Mouse (Mus musculus): ENCODE data around the gene Plod1.

The Plod1 gene

GRCm38 (mm10) chr4:147896411-147896810 lies 40.2 kb downstream of the Plod1 start:
- Histone ChIP-seq H3K9me3 (ENCODE audit: low read length) (peaks cover 24% of the 10 kb centered on the region), H3K4me3 (replicated peaks; ENCODE audit: low read length) (no peak overlapping the region), H3K4me1 (replicated peaks; ENCODE audit: low read depth, low read length) (no peaks in the 10 kb centered on the region), H3K27me3 (ENCODE audit: insufficient read depth, low read length) (no peaks in the 10 kb centered on the region), H3K36me3 (ENCODE audit: insufficient read depth, low read length) (peaks cover 72% of the 10 kb centered on the region)
- TF ChIP-seq NANOG (IDR thresholded peaks at IDR 0.05; ENCODE audit: borderline replicate concordance, low read length) (no peak), POU5F1 (IDR thresholded peaks at IDR 0.05; ENCODE audit: borderline replicate concordance, low read length) (no peak), CTCF (conservative IDR thresholded peaks at IDR 0.05; ENCODE audit: low read length) (no peak)

- Histone ChIP-seq H3K4me1 (replicated peaks; ENCODE audit: low read depth, low read length) (no peaks in the 10 kb centered on the region), H3K4me3 (replicated peaks; ENCODE audit: low read length) (no peak overlapping the region), H3K36me3 (ENCODE audit: insufficient read depth, low read length) (peaks cover 73% of the 10 kb centered on the region), H3K27me3 (ENCODE audit: insufficient read depth, low read length) (no peaks in the 10 kb centered on the region), H3K9me3 (ENCODE audit: low read length) (peaks cover 24% of the 10 kb centered on the region)
- no peak for TF ChIP-seq CTCF (conservative IDR thresholded peaks at IDR 0.05; ENCODE audit: low read length)
- no peak for TF ChIP-seq POU5F1 (IDR thresholded peaks at IDR 0.05; ENCODE audit: borderline replicate concordance, low read length)
- TF ChIP-seq NANOG (IDR thresholded peaks at IDR 0.05; ENCODE audit: borderline replicate concordance, low read length): no peak
Measured at GRCm38 (mm10) chr4:147895815-147896330, 40.7 kb downstream of the Plod1 start.

- no peaks in the 10 kb centered on the region for H3K9me3 ChIP-seq (ENCODE audit: low read length)
- no peak for TF ChIP-seq POU5F1 (IDR thresholded peaks at IDR 0.05; ENCODE audit: borderline replicate concordance, low read length)
- no peak for TF ChIP-seq NANOG (IDR thresholded peaks at IDR 0.05; ENCODE audit: borderline replicate concordance, low read length)
- no peak for TF ChIP-seq CTCF (conservative IDR thresholded peaks at IDR 0.05; ENCODE audit: low read length)
- H3K36me3 ChIP-seq (ENCODE audit: insufficient read depth, low read length): peaks cover 65% of the 10 kb centered on the region
- H3K27me3 ChIP-seq (ENCODE audit: insufficient read depth, low read length): no peaks in the 10 kb centered on the region
- H3K4me3 ChIP-seq (replicated peaks; ENCODE audit: low read length): no peak overlapping the region
- H3K4me1 ChIP-seq (replicated peaks; ENCODE audit: low read depth, low read length): peaks cover 15% of the 10 kb centered on the region
Measured at GRCm38 (mm10) chr4:147890341-147890740, 46.2 kb downstream of the Plod1 start.

GRCm38 (mm10) chr4:147888237-147888636 lies 48.3 kb downstream of the Plod1 start:
- no peaks in the 10 kb centered on the region for H3K9me3 ChIP-seq (ENCODE audit: low read length)
- peaks cover 75% of the 10 kb centered on the region for H3K36me3 ChIP-seq (ENCODE audit: insufficient read depth, low read length)
- H3K27me3 ChIP-seq (ENCODE audit: insufficient read depth, low read length): no peaks in the 10 kb centered on the region
- no peak overlapping the region for H3K4me3 ChIP-seq (replicated peaks; ENCODE audit: low read length)
- TF ChIP-seq POU5F1 (IDR thresholded peaks at IDR 0.05; ENCODE audit: borderline replicate concordance, low read length) (no peak), CTCF (conservative IDR thresholded peaks at IDR 0.05; ENCODE audit: low read length) (no peak)
- peaks cover 15% of the 10 kb centered on the region for H3K4me1 ChIP-seq (replicated peaks; ENCODE audit: low read depth, low read length)

GRCm38 (mm10) chr4:147887277-147887676 lies 49.3 kb downstream of the Plod1 start:
- H3K36me3 ChIP-seq (ENCODE audit: insufficient read depth, low read length): peaks cover 84% of the 10 kb centered on the region
- no peak overlapping the region for H3K4me3 ChIP-seq (replicated peaks; ENCODE audit: low read length)
- no peaks in the 10 kb centered on the region for H3K9me3 ChIP-seq (ENCODE audit: low read length)
- H3K27me3 ChIP-seq (ENCODE audit: insufficient read depth, low read length): no peaks in the 10 kb centered on the region
- H3K4me1 ChIP-seq (replicated peaks; ENCODE audit: low read depth, low read length): peaks cover 15% of the 10 kb centered on the region
- TF ChIP-seq NANOG (IDR thresholded peaks at IDR 0.05; ENCODE audit: borderline replicate concordance, low read length) (no peak), POU5F1 (IDR thresholded peaks at IDR 0.05; ENCODE audit: borderline replicate concordance, low read length) (no peak), CTCF (conservative IDR thresholded peaks at IDR 0.05; ENCODE audit: low read length) (no peak)

- TF ChIP-seq NANOG (IDR thresholded peaks at IDR 0.05; ENCODE audit: borderline replicate concordance, low read length): no peak
- TF ChIP-seq CTCF (conservative IDR thresholded peaks at IDR 0.05; ENCODE audit: low read length): no peak
- no peak for TF ChIP-seq POU5F1 (IDR thresholded peaks at IDR 0.05; ENCODE audit: borderline replicate concordance, low read length)
Measured at GRCm38 (mm10) chr4:147886158-147886557, 50.4 kb downstream of the Plod1 start.

GRCm38 (mm10) chr4:147884138-147884537 lies 52.4 kb downstream of the Plod1 start:
- TF ChIP-seq CTCF (conservative IDR thresholded peaks at IDR 0.05; ENCODE audit: low read length) (no peak), POU5F1 (IDR thresholded peaks at IDR 0.05; ENCODE audit: borderline replicate concordance, low read length) (no peak), NANOG (IDR thresholded peaks at IDR 0.05; ENCODE audit: borderline replicate concordance, low read length) (no peak)
- peaks cover 88% of the 10 kb centered on the region for H3K36me3 ChIP-seq (ENCODE audit: insufficient read depth, low read length)
- no peaks in the 10 kb centered on the region for H3K9me3 ChIP-seq (ENCODE audit: low read length)
- H3K27me3 ChIP-seq (ENCODE audit: insufficient read depth, low read length): no peaks in the 10 kb centered on the region
- peaks cover 23% of the 10 kb centered on the region for H3K4me1 ChIP-seq (replicated peaks; ENCODE audit: low read depth, low read length)
- H3K4me3 ChIP-seq (replicated peaks; ENCODE audit: low read length): no peak overlapping the region

More at GRCm38 (mm10) chr4:147886158-147886557, 50.4 kb downstream of the Plod1 start:
- Histone ChIP-seq H3K4me3 (replicated peaks; ENCODE audit: low read length) (no peak overlapping the region), H3K36me3 (ENCODE audit: insufficient read depth, low read length) (peaks cover 92% of the 10 kb centered on the region), H3K9me3 (ENCODE audit: low read length) (no peaks in the 10 kb centered on the region), H3K27me3 (ENCODE audit: insufficient read depth, low read length) (no peaks in the 10 kb centered on the region), H3K4me1 (replicated peaks; ENCODE audit: low read depth, low read length) (peaks cover 15% of the 10 kb centered on the region)

GRCm38 (mm10) chr4:147883041-147883440 lies 53.5 kb downstream of the Plod1 start:
- Histone ChIP-seq H3K4me1 (replicated peaks; ENCODE audit: low read depth, low read length) (peaks cover 23% of the 10 kb centered on the region), H3K9me3 (ENCODE audit: low read length) (no peaks in the 10 kb centered on the region), H3K27me3 (ENCODE audit: insufficient read depth, low read length) (no peaks in the 10 kb centered on the region), H3K36me3 (ENCODE audit: insufficient read depth, low read length) (peaks cover 90% of the 10 kb centered on the region), H3K4me3 (replicated peaks; ENCODE audit: low read length) (no peak overlapping the region)
- no peak for TF ChIP-seq CTCF (conservative IDR thresholded peaks at IDR 0.05; ENCODE audit: low read length)
- no peak for TF ChIP-seq NANOG (IDR thresholded peaks at IDR 0.05; ENCODE audit: borderline replicate concordance, low read length)
- no peak for TF ChIP-seq POU5F1 (IDR thresholded peaks at IDR 0.05; ENCODE audit: borderline replicate concordance, low read length)

GRCm38 (mm10) chr4:147881792-147882191 lies 54.8 kb downstream of the Plod1 start:
- Histone ChIP-seq H3K36me3 (ENCODE audit: insufficient read depth, low read length) (peaks cover 87% of the 10 kb centered on the region), H3K9me3 (ENCODE audit: low read length) (no peaks in the 10 kb centered on the region), H3K27me3 (ENCODE audit: insufficient read depth, low read length) (no peaks in the 10 kb centered on the region), H3K4me3 (replicated peaks; ENCODE audit: low read length) (no peak overlapping the region), H3K4me1 (replicated peaks; ENCODE audit: low read depth, low read length) (peaks cover 19% of the 10 kb centered on the region)
- TF ChIP-seq POU5F1 (IDR thresholded peaks at IDR 0.05; ENCODE audit: borderline replicate concordance, low read length) (no peak), NANOG (IDR thresholded peaks at IDR 0.05; ENCODE audit: borderline replicate concordance, low read length) (no peak), CTCF (conservative IDR thresholded peaks at IDR 0.05; ENCODE audit: low read length) (no peak)
